Mouse (Mus musculus): ENCODE measurements around the gene 1700019N19Rik.

The 1700019N19Rik gene

DNA sequence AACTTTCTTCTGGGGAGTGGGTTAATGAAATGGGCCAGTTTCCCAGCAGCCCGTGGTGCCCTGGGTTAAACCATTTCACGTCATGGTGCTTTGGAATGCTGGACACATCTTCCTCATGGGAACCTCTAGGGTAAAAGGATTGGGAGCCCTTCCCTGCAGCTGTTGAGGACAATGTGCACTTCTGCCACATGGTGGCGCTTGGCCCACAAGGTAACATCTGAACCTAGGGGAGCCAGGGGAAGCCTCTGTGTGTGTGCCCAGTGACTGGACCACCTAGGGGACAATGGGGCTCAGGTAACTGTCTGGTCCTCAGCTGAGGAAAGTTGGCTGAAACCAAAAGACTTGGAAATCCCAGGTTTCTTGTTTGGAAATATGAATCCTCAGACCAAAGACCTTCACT lies 12.1 kb upstream of the 1700019N19Rik start:
- DNase-seq (ENCODE audit: low spot score) = no peak

DNA sequence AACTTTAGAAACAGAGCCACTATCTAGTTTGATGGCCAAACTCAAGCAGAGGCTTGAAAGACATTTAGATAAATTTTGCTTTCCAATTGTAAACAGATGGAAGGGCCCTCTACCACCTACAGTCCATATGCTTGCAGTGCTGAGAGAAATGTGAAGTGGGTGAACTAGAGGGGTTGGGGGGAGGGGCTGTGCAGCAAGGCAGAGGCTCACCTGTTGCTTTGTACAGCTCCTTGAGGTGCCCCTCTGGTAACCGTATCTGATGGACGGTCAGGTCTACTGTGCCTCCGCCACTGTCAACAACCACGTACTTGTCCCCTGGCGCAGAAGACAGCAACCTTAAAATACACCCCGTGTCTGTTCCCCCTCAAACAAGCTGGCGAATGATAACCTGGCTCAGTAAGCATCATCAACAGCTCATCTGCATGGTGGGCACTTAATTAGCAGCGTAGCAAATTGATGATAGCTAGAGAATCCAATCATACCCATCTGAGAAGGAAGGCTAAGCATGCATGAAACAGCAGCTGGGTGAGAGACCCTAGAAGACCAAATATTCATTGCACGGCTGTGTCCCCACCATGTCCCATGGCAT lies 11.0 kb upstream of the 1700019N19Rik start:
- DNase-seq (ENCODE audit: low spot score) = no peak

DNA sequence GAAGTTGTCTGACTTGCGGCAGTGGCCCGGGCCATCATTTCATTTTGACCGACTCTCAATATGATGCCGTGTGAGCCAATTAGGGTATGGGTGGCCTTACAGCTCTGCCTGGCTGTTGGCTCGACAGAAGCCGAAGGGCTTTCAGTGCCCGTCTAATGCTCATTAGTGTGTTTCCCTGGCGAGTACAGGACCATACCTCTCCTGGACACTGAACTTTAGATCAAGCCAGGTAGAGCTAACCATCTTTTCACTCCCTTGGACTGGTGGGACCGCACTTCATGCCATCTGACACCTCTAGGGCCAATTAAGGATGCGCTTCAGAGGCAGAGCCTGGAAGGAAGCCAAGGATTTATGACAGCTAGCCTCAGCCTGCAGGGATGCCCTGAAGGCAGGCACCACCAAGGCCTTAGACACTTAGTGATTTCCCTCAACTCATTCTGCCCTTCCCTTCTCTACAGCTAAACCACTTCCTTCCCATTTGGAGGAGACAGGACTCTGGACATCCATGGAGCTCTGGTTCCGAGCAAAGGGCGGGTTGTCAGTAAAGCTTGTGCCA lies 931 bp upstream of the 1700019N19Rik start:
- DNase-seq (ENCODE audit: low spot score) = no peak

DNA sequence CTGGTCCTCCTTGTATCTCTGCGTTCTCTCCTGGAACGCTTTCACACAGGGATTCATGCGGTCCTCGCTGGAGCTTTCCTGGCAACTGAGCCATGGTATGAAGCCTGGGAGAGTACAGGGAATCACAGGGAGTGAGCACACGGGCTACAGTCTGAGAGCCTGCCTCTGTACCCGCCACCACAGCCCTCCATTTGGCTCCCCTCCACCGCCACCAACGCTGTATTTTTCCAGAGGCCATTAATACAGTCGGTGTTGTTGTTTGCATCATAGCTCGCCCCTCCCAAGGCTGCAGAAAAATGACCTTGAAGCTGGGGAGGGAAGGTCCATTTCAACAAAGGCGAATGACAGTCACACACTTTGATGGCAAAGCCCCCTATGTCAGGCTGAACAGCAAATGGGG lies 5.1 kb downstream of the 1700019N19Rik start:
- no peak for DNase-seq (ENCODE audit: low spot score)

DNA sequence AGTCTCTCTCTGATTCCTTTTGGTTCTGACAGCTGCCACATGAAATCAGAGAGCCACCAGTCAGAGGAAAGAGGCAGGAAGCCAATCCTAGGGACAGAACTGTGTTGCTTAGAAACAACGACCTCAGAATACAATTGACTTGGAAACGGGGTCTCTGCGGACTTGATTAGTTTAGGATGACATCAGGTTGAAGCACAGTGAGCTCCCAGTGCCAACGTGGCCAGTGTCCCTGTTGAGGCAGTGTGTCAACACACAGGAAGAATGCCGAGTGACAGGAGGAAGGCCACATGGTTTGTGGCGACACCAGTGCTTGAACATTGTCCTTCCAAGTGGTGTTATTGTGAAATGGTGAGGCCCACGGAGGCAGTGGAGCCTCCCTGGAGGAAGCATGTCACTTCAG lies 10.3 kb downstream of the 1700019N19Rik start:
- DNase-seq (ENCODE audit: low spot score) = no peak

DNA sequence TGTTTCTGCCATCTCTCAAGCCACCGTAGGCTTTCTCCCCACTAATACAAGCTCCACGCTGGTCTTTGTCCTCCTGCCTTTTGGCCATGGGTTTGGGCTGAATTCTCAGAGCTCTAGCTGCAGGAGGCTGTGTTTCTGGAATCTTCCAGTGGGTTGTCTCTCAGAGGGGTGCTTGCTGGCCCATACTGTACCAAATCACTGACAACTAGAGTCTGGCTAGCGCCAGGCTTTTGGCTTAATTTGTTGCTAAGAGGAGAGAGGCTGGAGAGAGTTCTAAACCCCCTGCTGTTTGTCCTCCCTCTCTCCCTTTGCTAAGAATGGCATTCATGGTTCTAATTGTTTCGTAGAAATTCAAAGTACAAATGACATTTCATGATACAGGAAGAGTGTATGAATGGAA lies 12.7 kb downstream of the 1700019N19Rik start:
- DNase-seq (ENCODE audit: low spot score) = no peak

DNA sequence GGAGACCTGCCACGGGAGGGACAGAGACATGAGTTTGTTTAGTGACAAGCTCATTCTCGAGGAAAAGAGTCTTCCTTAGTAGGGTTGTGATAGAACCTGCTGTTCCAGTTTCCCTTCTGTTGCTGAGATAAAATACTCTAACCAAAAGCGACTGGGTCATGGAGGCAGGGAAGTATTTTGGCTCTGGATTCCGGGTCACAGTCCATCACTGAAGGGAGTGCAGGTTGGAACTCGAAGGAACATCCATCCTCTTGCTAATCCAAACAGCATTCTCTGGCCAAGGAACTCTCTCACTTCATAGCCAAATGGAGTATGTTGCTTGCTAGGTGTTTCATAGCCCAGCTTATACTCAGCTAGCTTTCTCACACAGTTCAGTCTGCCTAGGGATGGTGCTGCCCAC lies 17.8 kb downstream of the 1700019N19Rik start:
- no peak for DNase-seq (ENCODE audit: low spot score)

DNA sequence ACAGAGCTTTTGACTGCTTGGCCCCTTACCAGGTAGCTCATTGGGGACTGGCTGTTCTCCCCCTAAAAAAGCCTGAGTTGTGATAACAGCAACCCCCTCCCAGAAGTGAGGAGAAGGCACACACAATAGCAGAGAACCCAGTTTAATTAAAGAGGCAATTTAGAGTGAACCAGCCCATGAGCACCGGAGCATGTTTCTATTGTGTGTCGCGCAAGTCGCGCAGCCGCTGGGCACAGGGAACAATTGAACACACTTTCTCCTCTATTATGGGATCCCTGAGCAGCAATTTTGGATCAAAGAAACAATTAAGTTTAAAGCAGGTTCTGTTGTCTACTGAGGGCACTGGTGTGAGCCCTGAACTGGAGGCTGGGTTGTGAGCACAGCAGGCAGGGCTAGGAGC lies 26.9 kb downstream of the 1700019N19Rik start:
- DNase-seq (ENCODE audit: low spot score) = no peak

DNA sequence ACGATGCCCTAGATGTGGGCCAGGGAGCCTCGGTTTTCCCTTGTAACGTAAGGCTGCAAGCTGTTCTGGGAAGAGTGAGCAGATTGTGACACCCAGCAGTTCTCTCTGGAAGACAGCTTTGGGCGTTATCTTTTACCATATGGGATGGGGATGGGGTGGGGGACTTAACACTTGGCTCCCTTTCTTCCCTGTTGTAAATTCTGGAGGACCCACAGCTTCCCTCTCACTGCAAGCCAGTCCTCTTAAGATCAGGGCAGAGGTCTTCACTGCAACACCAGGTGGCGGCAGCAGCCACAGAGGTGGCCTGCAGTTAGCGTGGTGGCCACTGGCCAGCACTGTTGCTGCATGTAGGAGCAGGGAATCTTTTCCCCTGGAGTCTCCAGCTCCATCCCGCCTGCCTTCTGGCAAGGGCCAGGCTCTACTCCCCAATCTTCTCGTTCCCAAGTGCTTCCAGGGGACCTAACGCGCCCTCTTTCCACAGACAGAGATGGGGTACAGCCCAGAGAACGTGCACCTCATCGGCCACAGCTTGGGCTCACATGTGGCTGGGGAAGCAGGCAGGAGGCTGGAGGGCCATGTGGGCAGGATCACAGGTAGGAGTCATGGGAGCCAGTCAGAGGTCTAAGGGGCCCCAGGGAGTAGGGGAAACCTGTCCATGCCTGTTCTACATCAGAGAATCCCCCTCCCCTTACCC lies 31.3 kb downstream of the 1700019N19Rik start:
- DNase-seq (ENCODE audit: low spot score) = peak; percentile 46

DNA sequence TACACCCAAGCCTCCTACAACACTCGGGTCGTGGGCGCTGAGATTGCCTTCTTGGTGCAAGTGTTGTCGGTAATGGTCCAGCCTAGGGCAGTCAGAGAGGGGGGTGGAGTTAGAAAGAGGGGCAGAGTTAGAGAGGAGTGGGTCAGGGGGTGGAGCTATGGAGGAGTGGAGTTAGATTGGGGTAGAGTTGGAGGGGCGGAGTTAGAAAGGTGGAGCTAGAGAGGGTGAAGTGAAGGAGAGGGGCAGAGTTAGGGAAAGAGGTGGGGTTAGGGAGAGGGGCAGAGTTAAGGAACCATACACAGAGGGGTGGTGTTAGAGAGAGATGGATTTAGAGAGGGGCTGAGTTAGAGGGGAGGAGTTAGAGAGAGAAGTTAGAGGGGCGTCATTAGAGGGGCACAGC lies 31.9 kb downstream of the 1700019N19Rik start:
- no peak for DNase-seq (ENCODE audit: low spot score)

DNA sequence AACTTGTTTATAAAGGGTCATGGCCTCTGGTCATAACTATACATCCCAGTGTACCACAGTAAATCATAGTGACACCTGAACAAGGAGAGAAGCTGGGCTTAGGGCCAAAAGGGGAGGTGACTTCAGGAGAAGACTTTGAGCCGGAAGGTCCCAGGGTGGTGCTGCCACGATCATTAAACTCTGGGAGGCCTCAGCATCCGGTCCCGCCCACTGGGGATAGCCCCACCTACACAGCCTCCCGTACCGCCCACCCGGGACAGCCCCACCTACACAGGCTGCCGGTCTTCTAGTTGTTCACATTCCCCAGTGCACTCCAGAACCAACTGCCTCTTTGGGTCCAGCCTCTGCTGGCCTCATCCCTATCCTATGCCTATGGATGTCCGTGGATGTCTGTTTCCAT lies 34.8 kb downstream of the 1700019N19Rik start, which contains the start of gene Pnliprp2:
Gene Pnliprp2 (plus strand): TSS at position 297 of the 400 bp plus-strand sequence.
- no peak for DNase-seq (ENCODE audit: low spot score)

DNA sequence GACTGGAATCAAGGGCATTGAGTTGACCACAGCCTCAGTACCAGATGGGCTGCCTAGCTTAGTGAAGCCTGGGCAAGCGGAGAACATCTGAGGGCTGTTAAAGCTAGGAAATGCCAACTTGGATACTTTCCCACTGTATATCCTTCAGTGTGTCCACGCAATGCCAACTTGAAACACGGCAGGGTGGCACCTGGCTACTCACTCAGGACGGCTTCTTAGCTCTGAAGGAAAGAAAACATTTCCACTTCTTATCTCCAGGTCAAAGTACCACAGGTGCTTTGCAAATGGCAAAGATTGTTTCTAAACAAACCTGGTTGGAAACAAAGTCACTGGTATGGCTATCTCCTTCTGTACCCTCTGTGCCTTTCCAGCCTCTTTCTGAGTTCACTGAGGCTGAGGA lies 35.4 kb downstream of the 1700019N19Rik start:
- no peak for DNase-seq (ENCODE audit: low spot score)

DNA sequence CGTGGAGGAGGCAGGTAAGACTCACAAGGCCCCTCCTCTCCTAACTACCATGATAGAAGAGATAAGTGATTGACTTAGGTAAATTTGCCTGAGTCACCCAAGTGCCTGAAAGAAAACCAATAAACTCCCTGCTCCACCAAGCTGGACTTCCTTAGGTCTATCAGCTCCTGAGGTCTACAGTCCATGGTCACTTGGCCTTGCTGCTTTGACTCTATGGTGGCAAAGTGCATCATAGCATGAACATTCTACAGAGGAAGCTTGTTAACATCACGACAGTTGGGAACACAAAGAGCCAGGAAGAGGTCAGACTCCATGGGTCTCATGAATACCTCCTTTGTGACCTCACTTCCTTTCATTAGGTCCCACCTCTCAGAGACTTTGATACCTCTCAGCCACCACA lies 42.8 kb downstream of the 1700019N19Rik start:
- DNase-seq (ENCODE audit: low spot score) = no peak

DNA sequence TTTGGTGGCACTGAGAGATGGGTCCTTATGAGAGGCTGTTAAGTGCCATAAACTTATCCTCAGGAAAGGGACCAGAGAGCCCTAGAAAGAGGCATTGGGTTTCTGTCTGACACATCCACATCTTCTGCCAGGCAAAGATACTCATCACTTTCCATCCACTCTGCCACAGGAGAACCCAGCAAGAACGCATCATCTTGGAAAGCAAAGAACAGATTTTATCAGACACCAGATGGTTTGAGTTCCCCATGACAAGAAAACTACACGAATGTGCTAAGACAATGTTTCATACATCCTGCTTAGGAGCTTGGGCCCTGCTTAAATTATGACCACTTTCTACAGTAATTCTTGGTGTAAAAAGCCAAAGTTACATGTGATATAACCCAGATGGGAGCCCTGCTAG lies 43.4 kb downstream of the 1700019N19Rik start:
- DNase-seq (ENCODE audit: low spot score) = no peak

DNA sequence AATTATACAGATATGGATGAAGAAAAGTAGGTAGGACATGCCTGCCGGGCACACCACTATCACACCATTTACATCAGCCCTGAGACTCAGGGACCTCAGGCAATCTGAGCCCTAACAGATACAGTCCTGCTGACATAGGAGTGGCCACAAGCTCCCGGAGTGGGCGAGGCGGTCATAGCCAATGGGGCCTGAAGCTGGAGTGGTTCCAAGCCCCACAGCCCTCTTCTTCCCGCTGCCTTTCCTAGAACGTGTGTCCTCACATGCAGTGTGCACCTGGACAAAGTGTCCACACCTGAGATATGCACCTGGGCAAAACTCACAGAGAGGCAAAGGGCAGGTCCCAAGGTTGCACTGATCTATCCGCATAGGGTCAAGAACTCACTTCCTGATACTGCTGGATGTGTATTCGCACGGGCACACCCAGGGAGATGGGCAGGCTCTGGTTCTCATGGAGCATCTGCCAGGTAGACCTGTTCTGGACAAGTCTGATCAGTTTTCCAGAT lies 46.7 kb downstream of the 1700019N19Rik start:
- no peak for DNase-seq (ENCODE audit: low spot score)

DNA sequence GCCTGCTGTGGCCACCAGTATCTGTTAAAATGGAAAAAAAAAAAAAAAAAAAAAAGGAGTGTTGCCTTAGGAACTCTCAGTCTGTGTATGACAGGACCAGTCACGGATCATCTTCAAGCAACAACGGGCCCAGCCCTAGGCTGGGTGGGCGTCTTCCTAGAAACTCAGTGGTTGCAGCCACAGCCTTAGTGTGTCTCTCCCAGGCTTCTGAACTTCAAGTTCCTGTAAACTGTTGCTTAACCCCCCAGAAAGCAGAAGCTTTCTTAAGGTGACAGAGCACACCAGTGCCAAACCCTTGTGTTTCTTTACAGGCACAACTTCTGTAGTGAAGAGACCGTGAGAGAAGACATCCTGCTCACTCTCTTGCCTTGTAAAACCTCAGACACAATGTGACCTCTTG lies 50.5 kb downstream of the 1700019N19Rik start:
- DNase-seq (ENCODE audit: low spot score) = no peak

DNA sequence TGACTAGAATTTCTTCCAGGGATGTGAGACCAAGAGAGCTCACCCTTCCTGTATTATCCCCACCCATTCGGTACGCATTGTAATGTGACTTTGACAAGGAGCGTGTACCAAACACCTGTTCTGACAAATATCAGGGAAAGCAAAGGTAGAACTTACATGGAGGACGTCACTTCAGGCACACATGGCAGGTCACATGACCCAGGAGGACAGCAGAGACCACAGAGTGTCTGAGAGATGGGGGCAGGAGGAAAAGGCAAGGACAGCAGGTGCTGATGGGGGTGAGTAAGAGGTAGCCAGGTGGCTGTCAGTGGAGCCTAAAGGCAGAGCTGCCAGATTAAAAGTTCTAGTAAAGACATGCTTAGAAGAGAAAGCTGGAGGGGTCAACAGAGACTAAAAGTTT lies 51.5 kb downstream of the 1700019N19Rik start:
- DNase-seq (ENCODE audit: low spot score) = no peak

DNA sequence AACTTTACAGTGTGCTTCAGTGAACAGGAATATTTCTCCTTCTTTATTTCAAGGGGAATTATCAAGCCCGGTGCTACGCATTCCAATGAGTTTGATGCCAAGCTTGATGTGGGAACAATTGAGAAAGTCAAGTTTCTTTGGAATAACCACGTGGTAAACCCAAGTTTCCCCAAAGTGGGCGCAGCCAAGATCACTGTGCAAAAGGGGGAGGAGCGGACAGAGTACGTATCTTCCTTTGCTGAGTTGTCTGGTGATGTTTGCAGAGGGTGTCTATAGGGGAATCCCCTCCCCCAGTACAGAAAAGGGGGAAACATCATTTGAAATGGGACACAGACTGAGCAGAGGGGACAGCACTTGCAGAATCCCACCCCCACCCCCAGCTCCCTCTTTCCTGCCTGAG lies 53.2 kb downstream of the 1700019N19Rik start:
- no peak for DNase-seq (ENCODE audit: low spot score)

DNA sequence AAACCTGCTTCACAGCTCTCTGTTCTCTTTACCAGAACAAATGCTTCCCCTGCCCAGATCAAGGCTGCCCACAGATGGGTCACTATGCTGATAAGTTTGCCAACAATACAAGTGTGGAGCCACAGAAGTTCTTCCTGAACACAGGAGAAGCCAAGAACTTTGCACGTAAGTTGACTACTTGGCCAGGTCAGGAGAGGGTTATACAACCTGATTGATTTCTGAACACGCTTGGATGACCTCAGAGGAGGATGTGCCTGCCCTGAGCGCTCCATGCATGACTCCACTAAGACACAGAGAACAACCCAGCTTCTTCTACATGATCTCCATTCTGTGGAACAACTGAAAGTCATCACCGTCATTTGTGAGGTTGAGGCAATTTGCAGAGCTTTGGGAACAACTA lies 56.1 kb downstream of the 1700019N19Rik start:
- no peak for DNase-seq (ENCODE audit: low spot score)

All from left cerebral cortex, adult 11 months (tissue).